Mouse (Mus musculus): ENCODE measurements at regions not wholly inside any gene's neighbourhood (a gene's known extent, or its start where the extent isn't known, plus 50 kb on each side); places are given as distances from the start of the nearest gene placed in this dataset.
"Not testable (repeated sequence)": the region's sequence is repeated elsewhere in the genome, so short reads cannot be mapped to it uniquely, and the experiment has no call there.

- 57% methylated on average over 5 of the region's 5 CpGs for WGBS
Observed at GRCm38 (mm10) chr1:157872775-157873174, 366.2 kb downstream of the Sec16b start.

DNA sequence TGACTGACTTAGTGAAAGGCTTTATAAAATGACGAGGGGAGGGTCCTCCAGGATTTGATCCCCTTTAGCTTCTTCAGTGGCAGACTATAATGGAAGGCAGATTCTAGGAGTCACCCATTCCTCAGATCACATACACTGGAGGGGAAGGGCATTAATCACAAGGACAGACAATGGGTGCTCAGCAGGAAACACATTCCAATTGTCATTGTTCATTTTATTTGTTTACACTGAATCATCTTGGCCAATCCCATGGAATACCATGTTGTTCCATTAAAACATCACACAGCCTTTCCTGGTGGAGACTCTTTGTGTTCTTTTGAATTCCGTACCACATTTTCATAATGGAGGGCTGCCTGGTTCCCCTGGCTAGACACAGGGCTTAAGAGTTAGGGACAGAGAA lies 368.5 kb downstream of the Sec16b start:
- 50% methylated on average over 2 of the region's 2 CpGs for WGBS

More at GRCm38 (mm10) chr1:157872775-157873174, 366.2 kb downstream of the Sec16b start:
- no peak overlapping the region for H3K4me2 ChIP-seq (ENCODE audit: low read depth, low read length, poor library complexity, severe bottlenecking)
- TF ChIP-seq CTCF (IDR thresholded peaks at IDR 0.05), result no peak
- no peak overlapping the region for H3K27ac ChIP-seq (ENCODE audit: low read depth, low read length)
- ATAC-seq (ENCODE audit: low FRiP score) (no peak), DNase-seq (ENCODE audit: low spot score) (no peak)
- H3K36me3 ChIP-seq (ENCODE audit: insufficient read depth, low read length), result no peaks in the 10 kb centered on the region
- H3K9ac ChIP-seq (replicated peaks; ENCODE audit: low read length, poor library complexity, severe bottlenecking), result no peak overlapping the region
- no peaks in the 10 kb centered on the region for H3K9me3 ChIP-seq (ENCODE audit: low read length)
- H3K27me3 ChIP-seq (ENCODE audit: insufficient read depth, low read length), result no peaks in the 10 kb centered on the region
- H3K4me1 ChIP-seq (ENCODE audit: insufficient read depth, low read length), result no peaks in the 10 kb centered on the region
- no peak overlapping the region for H3K4me3 ChIP-seq (ENCODE audit: low read depth, low read length)

DNA sequence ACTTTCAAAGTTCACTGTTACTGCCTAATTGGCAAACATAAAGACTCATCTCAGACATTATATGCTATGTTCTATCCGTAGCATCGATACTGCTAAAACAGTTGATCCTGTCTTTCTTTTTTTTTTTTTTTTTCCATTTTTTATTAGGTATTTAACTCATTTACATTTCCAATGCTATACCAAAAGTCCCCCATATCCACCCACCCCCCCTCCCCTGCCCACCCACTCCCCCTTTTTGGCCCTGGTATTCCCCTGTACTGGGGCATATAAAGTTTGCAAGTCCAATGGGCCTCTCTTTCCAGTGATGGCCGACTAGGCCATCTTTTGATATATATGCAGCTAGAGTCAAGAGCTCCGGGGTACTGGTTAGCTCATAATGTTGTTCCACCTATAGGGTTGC lies 370.6 kb downstream of the Sec16b start:
- H3K9me3 ChIP-seq (ENCODE audit: low read length); H3K4me1 ChIP-seq (ENCODE audit: insufficient read depth, low read length); H3K9ac ChIP-seq (replicated peaks; ENCODE audit: low read length, poor library complexity, severe bottlenecking); ATAC-seq (ENCODE audit: low FRiP score); H3K4me3 ChIP-seq (ENCODE audit: low read depth, low read length); H3K4me2 ChIP-seq (ENCODE audit: low read depth, low read length, poor library complexity, severe bottlenecking); DNase-seq (ENCODE audit: low spot score); H3K27me3 ChIP-seq (ENCODE audit: insufficient read depth, low read length); H3K36me3 ChIP-seq (ENCODE audit: insufficient read depth, low read length); H3K27ac ChIP-seq (ENCODE audit: low read depth, low read length): not testable (repeated sequence)
- WGBS, result 100% methylated on average over 2 of the region's 4 CpGs

More for the DNA sequence above, 368.5 kb downstream of the Sec16b start:
- H3K27ac ChIP-seq (ENCODE audit: low read depth, low read length), result no peak overlapping the region
- no peak overlapping the region for H3K9ac ChIP-seq (replicated peaks; ENCODE audit: low read length, poor library complexity, severe bottlenecking)
- no peaks in the 10 kb centered on the region for H3K36me3 ChIP-seq (ENCODE audit: insufficient read depth, low read length)
- H3K4me1 ChIP-seq (ENCODE audit: insufficient read depth, low read length), result no peaks in the 10 kb centered on the region
- TF ChIP-seq CTCF (IDR thresholded peaks at IDR 0.05), result no peak
- H3K27me3 ChIP-seq (ENCODE audit: insufficient read depth, low read length), result no peaks in the 10 kb centered on the region
- no peak overlapping the region for H3K4me2 ChIP-seq (ENCODE audit: low read depth, low read length, poor library complexity, severe bottlenecking)
- ATAC-seq (ENCODE audit: low FRiP score) (no peak), DNase-seq (ENCODE audit: low spot score) (no peak)
- no peak overlapping the region for H3K4me3 ChIP-seq (ENCODE audit: low read depth, low read length)
- no peaks in the 10 kb centered on the region for H3K9me3 ChIP-seq (ENCODE audit: low read length)

GRCm38 (mm10) chr1:157887146-157887545 lies 380.6 kb downstream of the Sec16b start:
- no peak overlapping the region for H3K9ac ChIP-seq (replicated peaks; ENCODE audit: low read length, poor library complexity, severe bottlenecking)
- no peak overlapping the region for H3K4me3 ChIP-seq (ENCODE audit: low read depth, low read length)
- no peak for TF ChIP-seq CTCF (IDR thresholded peaks at IDR 0.05)
- H3K27me3 ChIP-seq (ENCODE audit: insufficient read depth, low read length), result no peaks in the 10 kb centered on the region
- DNase-seq (ENCODE audit: low spot score) (no peak), ATAC-seq (ENCODE audit: low FRiP score) (no peak)
- 62% methylated on average over 1 of the region's 1 CpGs for WGBS
- no peak overlapping the region for H3K4me2 ChIP-seq (ENCODE audit: low read depth, low read length, poor library complexity, severe bottlenecking)
- no peaks in the 10 kb centered on the region for H3K9me3 ChIP-seq (ENCODE audit: low read length)
- no peaks in the 10 kb centered on the region for H3K4me1 ChIP-seq (ENCODE audit: insufficient read depth, low read length)
- no peaks in the 10 kb centered on the region for H3K36me3 ChIP-seq (ENCODE audit: insufficient read depth, low read length)
- H3K27ac ChIP-seq (ENCODE audit: low read depth, low read length), result no peak overlapping the region

DNA sequence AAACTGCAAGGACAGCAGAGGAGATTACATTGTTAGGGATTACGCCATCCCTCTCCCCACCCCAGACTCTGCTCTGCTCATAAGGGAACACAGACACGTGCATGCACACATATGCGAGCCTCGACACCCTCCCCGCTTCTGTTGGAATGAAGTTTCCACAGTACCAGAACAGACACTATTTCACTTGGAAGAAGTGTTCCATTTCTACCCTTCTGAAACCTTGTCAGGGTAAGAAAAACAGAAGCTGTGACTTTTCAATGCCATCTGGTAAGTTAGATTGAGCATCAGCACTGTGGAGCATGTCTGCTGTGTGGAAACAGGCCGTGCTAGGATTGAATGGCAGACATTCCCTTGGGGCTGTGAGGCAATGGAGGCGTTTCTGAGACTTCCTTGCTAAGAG lies 382.0 kb downstream of the Sec16b start:
- H3K9ac ChIP-seq (replicated peaks; ENCODE audit: low read length, poor library complexity, severe bottlenecking), result no peak overlapping the region
- H3K27me3 ChIP-seq (ENCODE audit: insufficient read depth, low read length), result no peaks in the 10 kb centered on the region
- no peak overlapping the region for H3K4me2 ChIP-seq (ENCODE audit: low read depth, low read length, poor library complexity, severe bottlenecking)
- no peak overlapping the region for H3K27ac ChIP-seq (ENCODE audit: low read depth, low read length)
- no peaks in the 10 kb centered on the region for H3K4me1 ChIP-seq (ENCODE audit: insufficient read depth, low read length)
- no peak overlapping the region for H3K4me3 ChIP-seq (ENCODE audit: low read depth, low read length)
- H3K36me3 ChIP-seq (ENCODE audit: insufficient read depth, low read length), result no peaks in the 10 kb centered on the region
- no peaks in the 10 kb centered on the region for H3K9me3 ChIP-seq (ENCODE audit: low read length)
- DNase-seq (ENCODE audit: low spot score) (no peak), ATAC-seq (ENCODE audit: low FRiP score) (no peak)
- no peak for TF ChIP-seq CTCF (IDR thresholded peaks at IDR 0.05)
- WGBS, result 86% methylated on average over 7 of the region's 7 CpGs

- no peaks in the 10 kb centered on the region for H3K27me3 ChIP-seq (ENCODE audit: insufficient read depth, low read length)
- no peak for TF ChIP-seq CTCF (IDR thresholded peaks at IDR 0.05)
Observed at GRCm38 (mm10) chr1:157906168-157906567, 399.6 kb downstream of the Sec16b start.

More at GRCm38 (mm10) chr1:157906168-157906567, 399.6 kb downstream of the Sec16b start:
- Histone ChIP-seq H3K4me1 (ENCODE audit: insufficient read depth, low read length) (no peaks in the 10 kb centered on the region), H3K36me3 (ENCODE audit: insufficient read depth, low read length) (no peaks in the 10 kb centered on the region), H3K9ac (replicated peaks; ENCODE audit: low read length, poor library complexity, severe bottlenecking) (no peak overlapping the region), H3K4me2 (ENCODE audit: low read depth, low read length, poor library complexity, severe bottlenecking) (no peak overlapping the region), H3K27ac (ENCODE audit: low read depth, low read length) (no peak overlapping the region), H3K4me3 (ENCODE audit: low read depth, low read length) (no peak overlapping the region), H3K9me3 (ENCODE audit: low read length) (no peaks in the 10 kb centered on the region)
- DNase-seq (ENCODE audit: low spot score), result no peak
- ATAC-seq (ENCODE audit: low FRiP score), result no peak
- 94% methylated on average over 2 of the region's 2 CpGs for WGBS

All from midbrain, postnatal 0 days (tissue).